In the genomic region with DNA sequence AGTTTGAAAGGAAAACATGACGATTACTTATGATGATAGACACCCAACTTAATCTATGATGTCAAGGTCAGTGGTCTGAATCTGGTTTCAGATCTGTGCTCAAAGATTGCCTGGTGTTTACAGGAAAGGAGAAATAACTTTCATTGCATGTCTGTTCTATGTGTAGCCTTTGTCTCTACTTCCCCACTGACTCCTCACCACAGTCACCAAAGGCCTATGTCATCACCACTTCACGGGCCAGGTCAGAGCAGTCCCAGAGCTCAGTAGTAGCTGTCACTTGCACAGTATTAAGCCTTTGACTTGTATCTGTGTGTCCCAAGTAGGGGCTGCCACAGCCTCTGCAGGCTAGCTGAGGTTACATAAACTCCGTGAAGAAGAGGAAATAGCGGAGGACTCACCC, we compare ENCODE assay signal across 24 mouse cellular contexts. TPM values are rescaled to one million over a fixed set of nuclear protein-coding genes. Genes with fewer than 3 reads are reported as not detected.
A peak's percentile ranks its signal among the peaks of the same experiment; 100 is the strongest.
DNase-seq lines count a peak whose midpoint lies in the region; ATAC-seq and TF ChIP-seq lines count a peak whose summit lies in the region.
"Had no signal": no experiment of that assay in that cellular context is flagged by ENCODE, and none has a peak within 500 bp of the region (broad histone marks: within the 10 kb centered on the region; RNA-seq: fewer than 3 reads in every experiment).

No protein-coding gene starts in this region.

- H3K9ac ChIP-seq in lung, postnatal 0 days (replicated peaks; ENCODE audit: low read depth), result no peak overlapping the region
- H3K9ac ChIP-seq in forebrain, embryonic 15.5 days (replicated peaks), result no peak overlapping the region
- H3K9ac ChIP-seq: forebrain, embryonic 13.5 days; heart, embryonic 13.5 days; hindbrain, embryonic 12.5 days had no signal

- no peak for ATAC-seq in lung, postnatal 0 days
- ATAC-seq in common myeloid progenitor, adult 5-6 weeks (replicated peaks; ENCODE audit: low read depth, poor library complexity, severe bottlenecking), result peak; percentile 69
- peak; percentile 87 for ATAC-seq in megakaryocyte, adult 5-6 weeks (ENCODE audit: poor library complexity, severe bottlenecking)
- peak; percentile 73 for ATAC-seq in neutrophil, adult 5-6 weeks (ENCODE audit: extremely low read depth, insufficient number of reproducible peaks, low FRiP score, poor library complexity, severe bottlenecking)
- ATAC-seq in forebrain, embryonic 15.5 days (replicated peaks), result no peak
- ATAC-seq: CD4-positive, CD25-positive, alpha-beta regulatory T cell, adult 4 months; forebrain, embryonic 13.5 days; hindbrain, embryonic 16.5 days had no signal

- no peak for TF ChIP-seq CTCF in lung, postnatal 0 days (IDR thresholded peaks at IDR 0.05)

- H3K4me2 ChIP-seq in lung, postnatal 0 days (replicated peaks; ENCODE audit: low read depth, low read length), result no peak overlapping the region
- H3K4me2 ChIP-seq in forebrain, embryonic 15.5 days (replicated peaks), result no peak overlapping the region
- H3K4me2 ChIP-seq: forebrain, embryonic 13.5 days; heart, embryonic 13.5 days; hindbrain, embryonic 12.5 days had no signal

- H3K36me3 ChIP-seq in lung, postnatal 0 days (ENCODE audit: insufficient read depth, low read length), result no peaks in the 10 kb centered on the region
- H3K36me3 ChIP-seq in forebrain, embryonic 15.5 days, result no peaks in the 10 kb centered on the region
- H3K36me3 ChIP-seq: embryonic facial prominence, embryonic 10.5 days; G1E; heart, embryonic 13.5 days; hindbrain, embryonic 12.5 days had no signal

- WGBS in lung, postnatal 0 days, result 72% methylated on average over 4 of the region's 4 CpGs
- 91% methylated on average over 4 of the region's 4 CpGs for WGBS in forebrain, embryonic 15.5 days

- no peaks in the 10 kb centered on the region for H3K9me3 ChIP-seq in lung, postnatal 0 days (ENCODE audit: low read length)
- H3K9me3 ChIP-seq in forebrain, embryonic 15.5 days, result no peaks in the 10 kb centered on the region
- H3K9me3 ChIP-seq: embryonic facial prominence, embryonic 10.5 days; forebrain, embryonic 13.5 days; G1E; heart, embryonic 13.5 days; hindbrain, embryonic 12.5 days had no signal

- H3K4me1 ChIP-seq in lung, postnatal 0 days (ENCODE audit: insufficient read depth, low read depth, low read length), result no peaks in the 10 kb centered on the region
- H3K4me1 ChIP-seq in forebrain, embryonic 15.5 days, result no peaks in the 10 kb centered on the region
- H3K4me1 ChIP-seq: heart, embryonic 13.5 days; hindbrain, embryonic 12.5 days had no signal

- no peaks in the 10 kb centered on the region for H3K27me3 ChIP-seq in lung, postnatal 0 days (replicated peaks; ENCODE audit: insufficient read depth, low read length)
- H3K27me3 ChIP-seq in forebrain, embryonic 15.5 days, result no peaks in the 10 kb centered on the region
- H3K27me3 ChIP-seq: forebrain, embryonic 13.5 days; hindbrain, embryonic 12.5 days had no signal

- TF ChIP-seq EP300 in lung, postnatal 0 days (IDR thresholded peaks at IDR 0.05), result no peak

- no peak overlapping the region for H3K4me3 ChIP-seq in lung, postnatal 0 days (ENCODE audit: low read depth, low read length)
- no peak overlapping the region for H3K4me3 ChIP-seq in forebrain, embryonic 15.5 days
- H3K4me3 ChIP-seq: embryonic facial prominence, embryonic 10.5 days; forebrain, embryonic 13.5 days; gastrocnemius, adult 2 months; heart, embryonic 13.5 days; hindbrain, embryonic 12.5 days had no signal

- DNase-seq in lung, postnatal 0 days (ENCODE audit: low spot score), result peak; percentile 31
- DNase-seq in lung, postnatal 25 days (ENCODE audit: low spot score), result no peak
- no peak for DNase-seq in embryo, embryonic 10.5 days (ENCODE audit: low spot score)
- DNase-seq in spleen, postnatal 4 days (ENCODE audit: low spot score in 2 of 2), result no peak
- DNase-seq: adrenal gland, postnatal 14 days; cerebellum, adult 11-12 months; cerebellum, adult 9-10 months; cerebellum, postnatal 25 days; gastrocnemius, adult 2 months; gastrocnemius, postnatal 25 days; heart, adult 11 months; heart, postnatal 36 days had no signal

- H3K27ac ChIP-seq in lung, postnatal 0 days (ENCODE audit: low read length), result no peak overlapping the region
- H3K27ac ChIP-seq in forebrain, embryonic 15.5 days (replicated peaks), result no peak overlapping the region
- H3K27ac ChIP-seq: embryonic facial prominence, embryonic 10.5 days; forebrain, embryonic 13.5 days; gastrocnemius, adult 2 months; heart, embryonic 13.5 days; hindbrain, embryonic 12.5 days had no signal

RNA-seq across cellular contexts. Expression of a gene that starts 23.7 kb away (rescaled TPM):
- 8.8 and 10.7 TPM in 2 replicates for polyA plus RNA-seq in lung, postnatal 0 days (2015; fragmentation: Nextera tagmentation; extraction: Ambion mirVana)
- 0.44 TPM in 1 of 2 replicates, not detected in the other for total RNA-seq in common myeloid progenitor, adult 5-6 weeks (2017)
- 0.32 TPM in 1 of 2 replicates, not detected in the other for total RNA-seq in megakaryocyte, adult 5-6 weeks (2015)
- 0.08 and 0.26 TPM in 2 replicates for total RNA-seq in megakaryocyte, adult 5-6 weeks (2017)
- total RNA-seq in neutrophil, adult 5-6 weeks (2017), result 3.8 and 4.4 TPM in 2 replicates
- 0.06 and 0.17 TPM in 2 replicates for polyA plus RNA-seq in forebrain, embryonic 15.5 days (2015; fragmentation: Nextera tagmentation; extraction: Ambion mirVana)
- total RNA-seq: adrenal gland, postnatal 14 days; heart, postnatal 36 days had no signal
- polyA plus RNA-seq: forebrain, embryonic 13.5 days; G1E; heart, postnatal 0 days had no signal

RNA-seq across cellular contexts. Expression of a gene that starts 51.6 kb away (rescaled TPM):
- polyA plus RNA-seq in lung, postnatal 0 days (2015; fragmentation: Nextera tagmentation; extraction: Ambion mirVana), result 1.9 and 2.6 TPM in 2 replicates
- 1.6 and 3.6 TPM in 2 replicates for total RNA-seq in common myeloid progenitor, adult 5-6 weeks (2017)
- total RNA-seq in megakaryocyte, adult 5-6 weeks (2015), result 31.9 and 32.8 TPM in 2 replicates
- 28.1 and 39.5 TPM in 2 replicates for total RNA-seq in megakaryocyte, adult 5-6 weeks (2017)
- 50.7 and 56.0 TPM in 2 replicates for total RNA-seq in neutrophil, adult 5-6 weeks (2017)
- 1.1 and 1.6 TPM in 2 replicates for polyA plus RNA-seq in forebrain, embryonic 15.5 days (2015; fragmentation: Nextera tagmentation; extraction: Ambion mirVana)
- total RNA-seq: G1E had no signal
- polyA plus RNA-seq: G1E had no signal

Comparison
In these comparisons a context has a peak if more than half of its experiments do, and no peak if none do; other contexts are left out.
1. ATAC-seq: peak in common myeloid progenitor, adult 5-6 weeks (single experiment), megakaryocyte, adult 5-6 weeks (single experiment) and neutrophil, adult 5-6 weeks (single experiment); none in lung, postnatal 0 days (single experiment) and forebrain, embryonic 15.5 days (single experiment).